Mouse (Mus musculus) lung, embryonic 16.5 days (tissue): ENCODE measurements at regions not wholly inside any gene's neighbourhood (a gene's known extent, or its start where the extent isn't known, plus 50 kb on each side); places are given as distances from the start of the nearest gene placed in this dataset.

Experiments used
- ATAC-seq: fragments of 200-750 bp; cut with Nextera tagmentation; 2 replicates; pipeline ENCODE4 v1.8.0; 2017; ENCODE audit warnings: low read depth, mild to moderate bottlenecking, moderate library complexity
- H3K27ac ChIP-seq: fragments of 300-500 bp; sonication (generic); 2 replicates; pipeline ENCODE4 v1.5.1; 2014; ENCODE audit warnings: mild to moderate bottlenecking, control low read depth, low read length
- H3K27me3 ChIP-seq: fragments of 300-500 bp; sonication (generic); 2 replicates; pipeline ENCODE4 v1.6.1; 2014; ENCODE audit warnings: low read depth, low read length, mixed read lengths; ENCODE audit not compliant: control insufficient read depth, insufficient read depth
- H3K36me3 ChIP-seq: fragments of 300-500 bp; sonication (generic); 2 replicates; pipeline ENCODE4 v1.6.1; 2014; ENCODE audit warnings: low read length; ENCODE audit not compliant: control insufficient read depth, insufficient read depth
- H3K4me1 ChIP-seq: fragments of 300-500 bp; sonication (generic); replicated peaks from 2 replicates; pipeline ENCODE4 v1.6.1; 2014; ENCODE audit warnings: low read length, mixed read lengths; ENCODE audit not compliant: control insufficient read depth, insufficient read depth
- H3K4me2 ChIP-seq: fragments of 300-500 bp; sonication (generic); 2 replicates; pipeline ENCODE4 v1.6.1; 2014; ENCODE audit warnings: low read depth, low read length, control low read depth
- H3K4me3 ChIP-seq: fragments of 300-500 bp; sonication (generic); 2 replicates; pipeline ENCODE4 v1.5.1; 2014; ENCODE audit warnings: mild to moderate bottlenecking, low read length, control low read depth
- H3K9ac ChIP-seq: fragments of 300-500 bp; sonication (generic); 2 replicates; pipeline ENCODE4 v1.6.1; 2014; ENCODE audit warnings: low read length, control low read depth
- H3K9me3 ChIP-seq: fragments of 300-500 bp; sonication (generic); 2 replicates; pipeline ENCODE4 v1.6.1; 2016; ENCODE audit warnings: low read length; ENCODE audit not compliant: control insufficient read depth
- WGBS: fragments of 180-500 bp; shearing (Covaris S2); extraction: QIAGEN DNeasy Blood & Tissue Kit; methylation state at CpG from one replicate; pipeline ENCODE4 v1.1.7; 2014; 5-methylcytosine and 5-hydroxymethylcytosine counted together

DNA sequence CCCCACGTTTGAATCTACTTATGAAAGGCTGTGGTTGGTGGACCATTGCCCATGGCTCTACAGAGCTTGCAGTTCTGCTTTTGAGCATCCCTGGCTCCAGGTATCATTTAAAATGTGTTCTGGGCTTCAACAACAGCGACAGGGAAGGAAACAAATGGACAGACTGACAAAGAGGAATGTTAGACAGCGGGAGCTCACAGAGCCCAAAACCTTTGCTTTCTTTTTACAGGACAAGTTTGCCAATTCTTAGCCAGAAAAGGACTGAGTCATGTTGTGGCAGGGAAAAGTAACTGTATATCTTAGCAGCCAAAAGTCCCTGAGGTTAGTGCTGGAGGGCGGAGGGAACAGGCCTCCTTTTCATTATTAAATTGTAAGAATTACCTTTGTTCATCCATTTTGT is 219.7 kb downstream of the Fndc1 start:
- Histone ChIP-seq H3K27me3 (no peaks in the 10 kb centered on the region), H3K4me2 (no peak overlapping the region), H3K9me3 (peaks cover 4% of the 10 kb centered on the region; the same call in 1 of the 2 replicates), H3K9ac (no peak overlapping the region), H3K36me3 (no peaks in the 10 kb centered on the region), H3K4me1 (no peaks in the 10 kb centered on the region), H3K27ac (no peak overlapping the region), H3K4me3 (no peak overlapping the region)
- WGBS, result 76% methylated on average over 4 of the region's 4 CpGs
- no peak for ATAC-seq

DNA sequence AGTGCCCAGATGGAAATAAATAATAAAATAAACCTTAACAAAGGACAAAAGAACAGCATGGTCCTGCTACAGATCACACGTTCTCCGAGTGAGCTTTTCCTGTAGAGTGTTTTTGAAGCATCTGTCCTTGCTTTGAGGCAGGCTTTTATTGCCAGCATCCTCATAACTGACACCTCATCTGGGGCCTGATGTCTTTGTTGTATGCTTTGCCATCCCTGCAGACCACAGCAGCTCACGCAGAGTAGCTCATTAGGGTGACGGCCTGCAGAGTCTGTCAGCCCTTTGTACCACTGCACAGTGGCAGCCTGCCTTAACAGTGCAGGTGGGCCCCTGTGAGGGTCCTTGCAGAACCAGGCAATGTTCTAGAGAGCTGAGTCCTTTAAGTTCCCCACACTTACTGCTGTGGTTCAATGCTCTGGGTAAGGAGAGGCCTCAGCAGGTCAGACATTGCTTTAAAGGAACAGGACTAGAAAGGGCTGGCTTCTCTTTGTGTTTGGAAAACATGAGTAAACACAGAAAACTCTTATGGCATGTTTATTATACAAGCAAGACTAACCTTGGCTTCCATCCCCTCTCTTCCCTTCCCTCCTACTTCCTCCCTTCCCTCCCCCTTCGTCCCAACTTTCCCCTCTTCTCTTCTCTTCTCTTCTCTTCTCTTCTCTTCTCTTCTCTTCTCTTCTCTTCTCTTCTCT is 219.7 kb upstream of the Unc93a2 start:
- Histone ChIP-seq H3K4me3 (no peak overlapping the region), H3K27me3 (no peaks in the 10 kb centered on the region), H3K9ac (no peak overlapping the region), H3K27ac (peak overlapping the region; percentile 73), H3K4me2 (no peak overlapping the region), H3K9me3 (peaks cover 4% of the 10 kb centered on the region; the same call in 1 of the 2 replicates), H3K36me3 (no peaks in the 10 kb centered on the region), H3K4me1 (peaks cover 9% of the 10 kb centered on the region)
- ATAC-seq, result peak; percentile 78
- WGBS, result 54% methylated on average over 5 of the region's 5 CpGs

DNA sequence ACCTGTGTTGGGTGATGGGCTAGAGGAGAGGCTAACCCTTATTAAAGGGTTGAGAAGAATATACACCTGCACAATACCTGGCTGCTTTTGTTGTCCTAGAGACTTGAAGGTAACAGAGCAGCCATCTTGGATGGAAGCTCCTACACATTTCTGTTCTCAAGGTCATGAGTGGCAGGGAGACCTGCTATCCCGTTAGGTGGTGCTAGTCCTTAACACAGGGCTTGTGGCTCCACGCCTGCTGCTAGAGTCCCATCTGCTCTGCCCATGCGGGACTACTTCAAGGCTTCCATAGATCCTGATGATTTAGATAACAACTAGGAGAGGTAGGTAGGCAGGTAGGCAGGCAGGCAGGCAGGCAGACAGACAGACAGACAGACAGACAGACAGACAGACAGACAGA is 218.8 kb upstream of the Unc93a2 start:
- H3K27me3 ChIP-seq, result no peaks in the 10 kb centered on the region
- no peak overlapping the region for H3K9ac ChIP-seq
- peak overlapping the region; percentile 40 for H3K27ac ChIP-seq
- H3K4me1 ChIP-seq, result peaks cover 11% of the 10 kb centered on the region
- H3K4me3 ChIP-seq, result no peak overlapping the region
- H3K4me2 ChIP-seq, result no peak overlapping the region
- WGBS, result 77% methylated on average over 3 of the region's 3 CpGs
- H3K9me3 ChIP-seq, result peaks cover 4% of the 10 kb centered on the region; the same call in 1 of the 2 replicates
- no peaks in the 10 kb centered on the region for H3K36me3 ChIP-seq
- no peak for ATAC-seq

DNA sequence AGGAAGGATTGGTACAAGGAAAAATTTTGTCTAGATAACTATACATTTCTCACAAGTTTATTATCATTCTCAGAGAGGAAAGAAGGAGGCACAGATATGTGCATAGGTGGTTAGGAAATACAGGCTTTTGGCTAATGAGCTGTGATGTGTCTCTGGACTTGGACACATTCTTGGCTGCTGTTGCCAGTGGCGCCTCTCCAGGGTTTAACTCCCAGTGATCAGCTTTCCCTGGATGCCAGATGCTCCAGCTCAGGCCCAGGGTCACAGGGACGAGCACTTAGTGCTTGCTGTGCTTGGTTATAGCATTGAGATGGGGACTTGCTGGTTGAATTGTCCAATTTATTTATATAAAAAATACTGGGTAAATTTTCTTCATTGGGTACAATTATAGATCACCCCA is 215.3 kb upstream of the Unc93a2 start:
- no peak overlapping the region for H3K4me3 ChIP-seq
- peaks cover 12% of the 10 kb centered on the region for H3K4me1 ChIP-seq
- H3K9me3 ChIP-seq, result peaks cover 4% of the 10 kb centered on the region; the same call in 1 of the 2 replicates
- H3K27me3 ChIP-seq, result no peaks in the 10 kb centered on the region
- H3K4me2 ChIP-seq, result no peak overlapping the region
- no peak overlapping the region for H3K9ac ChIP-seq
- peak; percentile 84 for ATAC-seq
- no peaks in the 10 kb centered on the region for H3K36me3 ChIP-seq
- H3K27ac ChIP-seq, result no peak overlapping the region
- 49% methylated on average over 2 of the region's 2 CpGs for WGBS

DNA sequence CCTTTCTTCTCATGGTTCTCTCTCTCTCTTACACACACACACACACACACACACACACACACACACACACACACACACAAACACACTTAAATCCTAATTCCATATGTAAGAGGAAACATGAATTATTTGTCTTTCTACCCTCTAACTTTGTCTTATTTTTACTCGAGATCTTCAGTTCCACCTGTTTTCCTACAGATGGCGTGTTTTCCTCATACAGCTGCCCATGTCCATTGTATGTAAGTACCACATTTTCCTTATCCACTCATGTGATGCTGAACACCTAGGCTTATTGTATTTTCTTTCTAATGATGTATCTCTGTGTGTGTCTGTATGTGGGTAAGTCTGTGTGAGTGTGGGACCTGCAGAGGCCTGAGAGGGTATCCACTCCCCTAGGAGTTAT is 212.2 kb upstream of the Unc93a2 start:
- Histone ChIP-seq H3K9me3 (0 out of 2 replicates have a peak, but pooled peaks cover 2% of the 10 kb centered on the region), H3K4me2 (no peak overlapping the region), H3K27me3 (no peaks in the 10 kb centered on the region), H3K9ac (no peak overlapping the region), H3K36me3 (no peaks in the 10 kb centered on the region), H3K4me1 (peaks cover 16% of the 10 kb centered on the region), H3K27ac (no peak overlapping the region), H3K4me3 (no peak overlapping the region)
- WGBS, result 36% methylated on average over 2 of the region's 2 CpGs
- no peak for ATAC-seq

DNA sequence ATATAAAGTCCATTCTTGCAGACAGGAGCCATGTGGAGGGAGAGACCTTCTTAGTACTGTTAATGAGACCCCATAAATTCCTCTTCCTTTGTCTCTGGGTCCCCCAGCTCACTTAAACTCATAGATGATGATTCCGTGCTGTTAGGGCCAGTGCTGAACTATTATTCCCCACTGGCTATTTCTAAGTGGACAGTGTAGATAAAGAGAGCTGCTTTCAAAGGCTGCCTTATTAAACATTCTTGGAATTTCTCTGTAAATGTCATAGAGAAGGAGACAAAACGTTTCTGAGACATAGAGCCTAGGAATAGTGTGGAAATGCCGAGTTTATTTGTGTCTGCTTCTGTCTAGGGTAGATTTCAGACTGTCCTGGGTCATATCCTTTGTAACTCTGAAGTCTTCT is 209.5 kb upstream of the Unc93a2 start:
- H3K4me1 ChIP-seq, result peaks cover 7% of the 10 kb centered on the region
- H3K9ac ChIP-seq, result no peak overlapping the region
- no peaks in the 10 kb centered on the region for H3K36me3 ChIP-seq
- peak overlapping the region; percentile 53 for H3K27ac ChIP-seq
- peak; percentile 34; the same call in 1 of the 2 replicates for ATAC-seq
- H3K27me3 ChIP-seq, result no peaks in the 10 kb centered on the region
- 0 out of 2 replicates have a peak, but pooled peaks cover 2% of the 10 kb centered on the region for H3K9me3 ChIP-seq
- H3K4me3 ChIP-seq, result no peak overlapping the region
- 23% methylated on average over 3 of the region's 3 CpGs for WGBS
- no peak overlapping the region for H3K4me2 ChIP-seq

DNA sequence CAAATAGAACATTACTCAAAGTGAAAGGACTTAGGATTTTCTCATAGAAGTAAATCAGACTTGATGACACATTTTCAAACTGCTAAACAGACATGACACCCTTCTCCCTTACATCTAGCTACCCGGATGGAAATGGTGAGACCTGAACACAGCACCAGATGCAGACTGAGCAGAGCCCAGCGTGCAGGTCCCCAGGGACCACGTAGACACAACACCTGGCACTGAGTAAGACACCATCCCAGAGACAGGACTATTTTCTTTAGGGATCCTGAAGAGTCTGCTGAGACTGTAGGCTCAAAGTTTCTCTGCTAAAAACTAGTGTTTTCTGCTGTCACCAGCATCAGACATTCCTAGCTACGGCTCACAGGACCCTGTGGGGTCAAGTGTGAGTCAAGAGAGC is 207.2 kb upstream of the Unc93a2 start:
- no peak overlapping the region for H3K4me2 ChIP-seq
- H3K4me1 ChIP-seq, result peaks cover 4% of the 10 kb centered on the region
- H3K36me3 ChIP-seq, result no peaks in the 10 kb centered on the region
- no peak overlapping the region for H3K27ac ChIP-seq
- 0 out of 2 replicates have a peak, but pooled peaks cover 2% of the 10 kb centered on the region for H3K9me3 ChIP-seq
- WGBS, result 64% methylated on average over 4 of the region's 4 CpGs
- H3K4me3 ChIP-seq, result no peak overlapping the region
- H3K9ac ChIP-seq, result no peak overlapping the region
- no peaks in the 10 kb centered on the region for H3K27me3 ChIP-seq
- no peak for ATAC-seq

DNA sequence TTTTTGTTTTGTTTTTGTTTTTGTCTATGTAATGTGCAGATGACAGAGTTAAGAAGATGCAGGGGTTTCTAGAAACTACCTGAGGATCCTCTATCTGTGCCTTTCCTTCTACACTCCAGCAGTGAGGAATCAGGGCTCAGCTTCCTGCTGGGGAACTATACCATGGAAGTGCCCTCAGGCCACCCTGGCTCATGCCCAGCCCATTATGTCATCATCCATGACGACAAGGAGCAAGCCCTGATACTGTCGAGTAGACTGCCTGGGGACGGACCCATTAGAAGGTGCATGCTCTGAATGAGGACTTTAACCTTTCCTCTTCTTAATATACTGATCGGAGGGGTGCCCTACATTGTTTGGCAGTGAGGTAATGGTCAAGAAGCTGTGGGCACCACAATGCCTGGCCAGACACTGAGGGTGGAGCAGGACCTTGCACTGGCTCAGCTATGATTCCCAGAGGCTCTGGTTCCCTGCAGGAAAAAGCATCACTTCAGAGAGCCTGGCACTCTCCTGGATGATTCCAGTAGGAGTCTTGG is 197.7 kb upstream of the Unc93a2 start:
- H3K9me3 ChIP-seq, result no peaks in the 10 kb centered on the region
- H3K36me3 ChIP-seq, result no peaks in the 10 kb centered on the region
- no peak overlapping the region for H3K27ac ChIP-seq
- no peak overlapping the region for H3K4me3 ChIP-seq
- H3K9ac ChIP-seq, result no peak overlapping the region
- ATAC-seq, result no peak
- no peaks in the 10 kb centered on the region for H3K27me3 ChIP-seq
- WGBS, result 63% methylated on average over 4 of the region's 4 CpGs
- no peak overlapping the region for H3K4me2 ChIP-seq
- H3K4me1 ChIP-seq, result no peaks in the 10 kb centered on the region

DNA sequence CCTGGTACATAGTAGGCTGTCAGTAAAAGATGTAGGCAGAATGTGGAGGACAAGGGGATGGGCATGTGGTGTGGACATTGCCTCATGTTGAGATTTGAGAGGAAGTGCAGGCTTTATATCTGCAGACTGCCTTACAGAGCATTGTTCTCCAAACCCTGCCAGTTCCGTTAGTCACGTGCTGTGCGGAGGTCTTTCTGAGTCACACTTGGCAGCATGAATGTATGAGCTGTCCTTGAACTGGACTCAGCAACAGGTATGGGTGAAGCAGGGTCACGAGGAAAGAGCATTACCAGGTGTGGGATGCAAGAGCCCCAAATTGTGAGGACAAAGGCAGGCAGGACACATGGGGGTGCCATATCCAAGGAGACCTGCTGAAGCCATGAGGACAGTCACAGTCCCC is 193.8 kb upstream of the Unc93a2 start:
- Histone ChIP-seq H3K4me2 (no peak overlapping the region), H3K9me3 (no peaks in the 10 kb centered on the region), H3K4me3 (no peak overlapping the region), H3K9ac (no peak overlapping the region), H3K27me3 (no peaks in the 10 kb centered on the region), H3K4me1 (0 out of 2 replicates have a peak, but pooled peaks cover 4% of the 10 kb centered on the region), H3K36me3 (no peaks in the 10 kb centered on the region), H3K27ac (no peak overlapping the region)
- whole genome bisulfite sequencing, result 76% methylated on average over 4 of the region's 4 CpGs
- ATAC-seq, result no peak
